Mouse (Mus musculus): ENCODE results near the gene Kifc5b.
A peak's percentile ranks its signal among the peaks of the same experiment; 100 is the strongest.
"Not testable (repeated sequence)": the region's sequence is repeated elsewhere in the genome, so short reads cannot be mapped to it uniquely, and the experiment has no call there.

Kifc5b gene

GRCm38 (mm10) chr17:26904320-26904719 is 12.6 kb upstream of the Kifc5b start:
- Histone ChIP-seq H3K4me1 (replicated peaks; ENCODE audit: low read depth, low read length) (peaks cover 3% of the 10 kb centered on the region; the same call in 1 of the 2 replicates), H3K9me3 (ENCODE audit: low read length) (peaks cover 47% of the 10 kb centered on the region), H3K4me3 (replicated peaks; ENCODE audit: low read length) (no peak overlapping the region), H3K36me3 (ENCODE audit: insufficient read depth, low read length) (no peaks in the 10 kb centered on the region), H3K27me3 (ENCODE audit: insufficient read depth, low read length) (no peaks in the 10 kb centered on the region)
- TF ChIP-seq POU5F1 (IDR thresholded peaks at IDR 0.05; ENCODE audit: borderline replicate concordance, low read length) (no peak), CTCF (conservative IDR thresholded peaks at IDR 0.05; ENCODE audit: low read length) (no peak), NANOG (IDR thresholded peaks at IDR 0.05; ENCODE audit: borderline replicate concordance, low read length) (no peak)

- not testable (repeated sequence) for H3K4me3 ChIP-seq (replicated peaks; ENCODE audit: low read length); H3K4me1 ChIP-seq (replicated peaks; ENCODE audit: low read depth, low read length); H3K27me3 ChIP-seq (ENCODE audit: insufficient read depth, low read length); H3K36me3 ChIP-seq (ENCODE audit: insufficient read depth, low read length)
- H3K9me3 ChIP-seq (ENCODE audit: low read length) = peaks cover 52% of the 10 kb centered on the region
Measured at GRCm38 (mm10) chr17:26907506-26907905, 9.4 kb upstream of the Kifc5b start.

GRCm38 (mm10) chr17:26915248-26915647 is 1.6 kb upstream of the Kifc5b start:
- no peaks in the 10 kb centered on the region for H3K9me3 ChIP-seq (ENCODE audit: low read length)
- H3K36me3 ChIP-seq (ENCODE audit: insufficient read depth, low read length) = peaks cover 18% of the 10 kb centered on the region
- H3K4me3 ChIP-seq (replicated peaks; ENCODE audit: low read length) = peak overlapping the region; percentile 29; the same call in 1 of the 2 replicates
- H3K4me1 ChIP-seq (replicated peaks; ENCODE audit: low read depth, low read length) = peaks cover 41% of the 10 kb centered on the region
- H3K27me3 ChIP-seq (ENCODE audit: insufficient read depth, low read length) = no peaks in the 10 kb centered on the region
- TF ChIP-seq NANOG (IDR thresholded peaks at IDR 0.05; ENCODE audit: borderline replicate concordance, low read length) (no peak), POU5F1 (IDR thresholded peaks at IDR 0.05; ENCODE audit: borderline replicate concordance, low read length) (no peak), CTCF (conservative IDR thresholded peaks at IDR 0.05; ENCODE audit: low read length) (no peak)

GRCm38 (mm10) chr17:26917560-26917959 is 669 bp downstream of the Kifc5b start:
- not testable (repeated sequence) for H3K27me3 ChIP-seq (ENCODE audit: insufficient read depth, low read length); H3K9me3 ChIP-seq (ENCODE audit: low read length)
- Histone ChIP-seq H3K36me3 (ENCODE audit: insufficient read depth, low read length) (peaks cover 38% of the 10 kb centered on the region), H3K4me1 (replicated peaks; ENCODE audit: low read depth, low read length) (peaks cover 46% of the 10 kb centered on the region), H3K4me3 (replicated peaks; ENCODE audit: low read length) (peak overlapping the region; percentile 89)

DNA sequence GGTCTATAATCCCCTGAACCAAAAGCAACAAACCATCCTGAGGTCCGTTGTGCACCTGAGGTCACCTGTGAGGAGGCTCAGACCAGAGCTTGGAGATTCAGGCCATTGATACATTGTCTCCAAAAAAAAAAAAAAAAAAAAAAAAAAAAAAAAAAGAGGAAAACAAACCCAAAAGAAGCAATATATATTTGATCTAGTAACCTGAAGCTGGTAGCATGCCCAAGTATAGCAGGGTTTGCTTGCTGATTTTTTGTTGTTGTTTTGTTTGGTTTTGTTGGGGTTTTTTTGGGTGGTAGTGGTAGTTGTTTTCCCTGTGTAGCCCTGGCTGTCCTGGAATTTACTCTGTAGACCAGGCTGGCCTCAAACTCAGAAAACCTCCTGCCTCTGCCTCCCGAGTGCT is 1.5 kb downstream of the Kifc5b start:
- Histone ChIP-seq H3K9me3 (ENCODE audit: low read length) (no peaks in the 10 kb centered on the region), H3K4me3 (replicated peaks; ENCODE audit: low read length) (peak overlapping the region; percentile 89), H3K27me3 (ENCODE audit: insufficient read depth, low read length) (no peaks in the 10 kb centered on the region), H3K36me3 (ENCODE audit: insufficient read depth, low read length) (peaks cover 43% of the 10 kb centered on the region), H3K4me1 (replicated peaks; ENCODE audit: low read depth, low read length) (peaks cover 49% of the 10 kb centered on the region)
- no peak for TF ChIP-seq POU5F1 (IDR thresholded peaks at IDR 0.05; ENCODE audit: borderline replicate concordance, low read length)
- no peak for TF ChIP-seq NANOG (IDR thresholded peaks at IDR 0.05; ENCODE audit: borderline replicate concordance, low read length)
- no peak for TF ChIP-seq CTCF (conservative IDR thresholded peaks at IDR 0.05; ENCODE audit: low read length)

- Histone ChIP-seq H3K36me3 (ENCODE audit: insufficient read depth, low read length) (peaks cover 54% of the 10 kb centered on the region), H3K4me1 (replicated peaks; ENCODE audit: low read depth, low read length) (peaks cover 58% of the 10 kb centered on the region)
- not testable (repeated sequence) for H3K9me3 ChIP-seq (ENCODE audit: low read length); H3K4me3 ChIP-seq (replicated peaks; ENCODE audit: low read length); H3K27me3 ChIP-seq (ENCODE audit: insufficient read depth, low read length)
Measured at GRCm38 (mm10) chr17:26919516-26919915, 2.6 kb downstream of the Kifc5b start.

- peaks cover 50% of the 10 kb centered on the region for H3K4me1 ChIP-seq (replicated peaks; ENCODE audit: low read depth, low read length)
- not testable (repeated sequence) for H3K4me3 ChIP-seq (replicated peaks; ENCODE audit: low read length); H3K9me3 ChIP-seq (ENCODE audit: low read length); H3K27me3 ChIP-seq (ENCODE audit: insufficient read depth, low read length)
- peaks cover 83% of the 10 kb centered on the region for H3K36me3 ChIP-seq (ENCODE audit: insufficient read depth, low read length)
Measured at GRCm38 (mm10) chr17:26922368-26922767, 5.5 kb downstream of the Kifc5b start.

- H3K9me3 ChIP-seq (ENCODE audit: low read length) = not testable (repeated sequence)
Measured at GRCm38 (mm10) chr17:26925414-26925813, 8.5 kb downstream of the Kifc5b start.

DNA sequence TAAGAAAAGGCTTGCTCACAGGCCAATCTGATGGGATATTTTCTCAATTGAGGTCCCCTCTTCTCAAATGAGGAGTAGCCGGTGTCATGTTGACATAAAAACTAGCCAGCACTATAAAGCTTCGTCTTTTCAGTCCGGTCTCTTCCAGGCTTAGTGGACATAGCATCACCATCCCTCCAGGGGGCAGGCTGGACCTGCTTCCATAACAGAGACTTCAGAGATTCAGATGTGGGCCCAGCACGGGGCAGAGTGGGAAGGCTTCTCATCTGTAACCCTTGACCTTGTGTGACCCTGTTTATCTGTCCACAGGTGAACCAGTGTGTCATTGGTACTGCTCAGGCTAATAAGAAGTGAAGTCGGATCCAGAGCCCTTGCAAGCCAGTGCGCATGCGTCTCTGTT is 14.9 kb downstream of the Kifc5b start:
- H3K36me3 ChIP-seq (ENCODE audit: insufficient read depth, low read length) = peaks cover 92% of the 10 kb centered on the region
- not testable (repeated sequence) for H3K9me3 ChIP-seq (ENCODE audit: low read length); H3K4me3 ChIP-seq (replicated peaks; ENCODE audit: low read length); H3K27me3 ChIP-seq (ENCODE audit: insufficient read depth, low read length)
- H3K4me1 ChIP-seq (replicated peaks; ENCODE audit: low read depth, low read length) = peaks cover 62% of the 10 kb centered on the region

More at GRCm38 (mm10) chr17:26925414-26925813, 8.5 kb downstream of the Kifc5b start:
- H3K4me1 ChIP-seq (replicated peaks; ENCODE audit: low read depth, low read length) = peaks cover 34% of the 10 kb centered on the region
- H3K36me3 ChIP-seq (ENCODE audit: insufficient read depth, low read length) = peaks cover 94% of the 10 kb centered on the region
- H3K27me3 ChIP-seq (ENCODE audit: insufficient read depth, low read length); H3K4me3 ChIP-seq (replicated peaks; ENCODE audit: low read length): not testable (repeated sequence)

DNA sequence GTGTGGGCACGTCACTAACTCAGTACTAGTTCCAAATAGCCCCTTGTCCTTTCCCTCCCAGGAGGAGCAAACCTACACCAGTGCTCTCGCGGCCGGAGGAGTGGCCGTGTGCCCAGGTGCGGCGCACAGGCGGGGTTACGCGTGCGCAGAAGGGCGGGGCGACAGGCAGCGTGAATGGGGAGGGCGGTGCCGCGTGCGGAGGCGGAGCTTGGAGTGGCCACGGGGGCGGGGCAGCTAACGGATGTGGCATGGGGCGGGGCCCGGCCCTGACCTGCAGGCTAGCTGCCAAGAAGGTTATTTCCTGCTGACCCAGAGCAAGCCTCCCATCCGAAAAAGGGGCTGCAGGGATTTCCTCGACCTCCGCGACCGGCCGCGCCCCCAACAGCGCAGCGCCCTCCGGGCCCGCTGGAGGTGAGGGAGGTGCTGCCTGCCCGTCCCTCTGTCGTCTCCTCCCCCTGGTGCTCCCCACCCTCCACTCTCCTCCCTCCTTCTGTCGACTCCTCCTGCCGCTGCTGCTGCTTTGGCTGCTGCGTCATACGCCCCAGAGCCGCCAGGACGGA is 16.0 kb downstream of the Kifc5b start, which contains the start of gene Phf1:
Gene Phf1, plus strand, starts transcription at position 214 of the 560 bp plus-strand sequence.
- TF ChIP-seq NANOG (IDR thresholded peaks at IDR 0.05; ENCODE audit: borderline replicate concordance, low read length) (no peak), CTCF (conservative IDR thresholded peaks at IDR 0.05; ENCODE audit: low read length) (no peak), POU5F1 (IDR thresholded peaks at IDR 0.05; ENCODE audit: borderline replicate concordance, low read length) (no peak)
- Histone ChIP-seq H3K27me3 (ENCODE audit: insufficient read depth, low read length) (no peaks in the 10 kb centered on the region), H3K9me3 (ENCODE audit: low read length) (no peaks in the 10 kb centered on the region), H3K36me3 (ENCODE audit: insufficient read depth, low read length) (peaks cover 92% of the 10 kb centered on the region), H3K4me1 (replicated peaks; ENCODE audit: low read depth, low read length) (peaks cover 69% of the 10 kb centered on the region), H3K4me3 (replicated peaks; ENCODE audit: low read length) (peak within 1 kb of the TSS; percentile 81)
